In the genomic region with DNA sequence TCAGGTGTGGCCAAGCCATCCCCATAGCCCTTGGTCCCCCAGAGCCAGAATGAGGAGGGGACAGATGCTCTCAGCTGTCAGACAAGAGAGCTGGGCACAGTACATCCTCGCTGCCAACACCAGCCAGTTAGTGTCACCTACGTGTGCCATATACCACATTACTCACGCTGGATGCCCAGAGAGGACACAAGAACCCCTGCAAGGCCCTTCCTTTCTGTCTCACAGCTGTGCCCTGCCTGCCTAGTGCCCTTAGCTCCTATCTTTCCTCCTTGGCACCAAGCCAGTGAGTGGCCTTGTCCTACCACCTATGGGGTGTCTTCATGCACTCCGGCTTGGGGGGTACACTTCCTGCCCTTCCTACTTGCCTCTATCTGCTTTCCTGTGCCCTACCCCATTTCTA, we compare ENCODE assay signal across 9 mouse cellular contexts. TPM values are rescaled to one million over a fixed set of nuclear protein-coding genes. Genes with fewer than 3 reads are reported as not detected.
DNase-seq lines count a peak whose midpoint lies in the region; ATAC-seq and TF ChIP-seq lines count a peak whose summit lies in the region.
"Had no signal": no experiment of that assay in that cellular context is flagged by ENCODE, and none has a peak within 500 bp of the region (broad histone marks: within the 10 kb centered on the region; RNA-seq: fewer than 3 reads in every experiment).

No protein-coding gene starts in this region.

- H3K36me3 ChIP-seq in forebrain, postnatal 0 days (ENCODE audit: insufficient read depth) = peaks cover 8% of the 10 kb centered on the region; the same call in 1 of the 2 replicates
- no peaks in the 10 kb centered on the region for H3K36me3 ChIP-seq in midbrain, embryonic 10.5 days
- H3K36me3 ChIP-seq in kidney, embryonic 14.5 days (ENCODE audit: control insufficient read depth, insufficient read depth, low read length) = no peaks in the 10 kb centered on the region

- H3K9ac ChIP-seq in forebrain, postnatal 0 days = no peak overlapping the region
- no peak overlapping the region for H3K9ac ChIP-seq in kidney, embryonic 14.5 days (ENCODE audit: low read depth, low read length)

- peaks cover 27% of the 10 kb centered on the region for H3K4me1 ChIP-seq in forebrain, postnatal 0 days (ENCODE audit: insufficient read depth)
- peaks cover 74% of the 10 kb centered on the region for H3K4me1 ChIP-seq in midbrain, embryonic 10.5 days
- peaks cover 37% of the 10 kb centered on the region for H3K4me1 ChIP-seq in kidney, embryonic 14.5 days (ENCODE audit: control insufficient read depth, insufficient read depth, low read length)

- peak; percentile 17 for DNase-seq in thymus, postnatal 14 days
- no peak for DNase-seq in thymus, postnatal 36 days
- DNase-seq in forebrain, postnatal 0 days = no peak
- no peak for DNase-seq in midbrain, embryonic 10.5 days (ENCODE audit: low spot score)
- DNase-seq in kidney, postnatal 14 days = no peak
- DNase-seq in urinary bladder, postnatal 25 days (ENCODE audit: low spot score) = no peak
- DNase-seq: right cerebral cortex, postnatal 25 days had no signal

- TF ChIP-seq CTCF in forebrain, postnatal 0 days (IDR thresholded peaks at IDR 0.05; ENCODE audit: low read depth) = no peak

- ATAC-seq in forebrain, postnatal 0 days = no peak
- no peak for ATAC-seq in kidney, embryonic 14.5 days (ENCODE audit: low FRiP score, low TSS enrichment)
- ATAC-seq: inflammation-experienced regulatory T-cells, adult 6 months had no signal

- H3K27ac ChIP-seq in forebrain, postnatal 0 days (ENCODE audit: low read depth, low read length) = peak overlapping the region; percentile 21; the same call in 1 of the 2 replicates
- peak overlapping the region; percentile 92 for H3K27ac ChIP-seq in midbrain, embryonic 10.5 days (replicated peaks)
- H3K27ac ChIP-seq in kidney, embryonic 14.5 days (ENCODE audit: low read depth, low read length) = no peak overlapping the region

- no peaks in the 10 kb centered on the region for H3K27me3 ChIP-seq in forebrain, postnatal 0 days (ENCODE audit: insufficient read depth, low read length)
- peaks cover 86% of the 10 kb centered on the region for H3K27me3 ChIP-seq in midbrain, embryonic 10.5 days (ENCODE audit: low read depth, poor library complexity, severe bottlenecking)
- H3K27me3 ChIP-seq in kidney, embryonic 14.5 days (ENCODE audit: control insufficient read depth, insufficient read depth, low read length) = no peaks in the 10 kb centered on the region

- no peak overlapping the region for H3K4me2 ChIP-seq in forebrain, postnatal 0 days (ENCODE audit: low read depth)
- H3K4me2 ChIP-seq in kidney, embryonic 14.5 days (replicated peaks; ENCODE audit: low read depth, low read length) = no peak overlapping the region

- H3K9me3 ChIP-seq in forebrain, postnatal 0 days (ENCODE audit: low read length) = no peaks in the 10 kb centered on the region
- H3K9me3 ChIP-seq in midbrain, embryonic 10.5 days (replicated peaks) = no peaks in the 10 kb centered on the region
- no peaks in the 10 kb centered on the region for H3K9me3 ChIP-seq in kidney, embryonic 14.5 days (ENCODE audit: control insufficient read depth, low read length)

- 58% methylated on average over 4 of the region's 4 CpGs for WGBS in forebrain, postnatal 0 days
- 88% methylated on average over 4 of the region's 4 CpGs for WGBS in midbrain, embryonic 10.5 days
- WGBS in kidney, embryonic 14.5 days = 70% methylated on average over 4 of the region's 4 CpGs

- H3K4me3 ChIP-seq in forebrain, postnatal 0 days (ENCODE audit: low read depth, low read length) = no peak overlapping the region
- H3K4me3 ChIP-seq in midbrain, embryonic 10.5 days = peak overlapping the region; percentile 50
- H3K4me3 ChIP-seq in kidney, embryonic 14.5 days (ENCODE audit: low read length) = no peak overlapping the region

RNA-seq across cellular contexts. Expression of a gene that starts 24.9 kb away (rescaled TPM):
- 5.8 and 6.0 TPM in 2 replicates for total RNA-seq in forebrain, postnatal 0 days (2014; rRNA removed)
- 9.8 and 21.2 TPM in 2 replicates for polyA plus RNA-seq in forebrain, postnatal 0 days (2015; fragmentation: Nextera tagmentation; extraction: Ambion mirVana)
- 13.6 and 26.5 TPM in 2 replicates for polyA plus RNA-seq in midbrain, embryonic 10.5 days (2016; fragmentation: Nextera tagmentation; extraction: Ambion mirVana)
- 0.39 and 0.90 TPM in 2 replicates for polyA plus RNA-seq in kidney, embryonic 14.5 days (2014; fragmentation: Nextera tagmentation; extraction: Ambion mirVana)
